Mouse (Mus musculus) CH12.LX (cell line): ENCODE measurements around the gene Ncoa1. TPM values are rescaled to one million over a fixed set of nuclear protein-coding genes. Genes with fewer than 3 reads are reported as not detected.

Experiments used
- DNase-seq: peaks from one replicate; pipeline ENCODE4 v3.0.0-alpha.2; 2013; ENCODE audit errors: extremely low read depth
- H3K27ac ChIP-seq: 2 replicates; pipeline ENCODE4 v1.5.1; 2012; ENCODE audit warnings: low read depth, mild to moderate bottlenecking, control low read depth, moderate library complexity; ENCODE audit not compliant: insufficient read depth
- H3K27me3 ChIP-seq: replicated peaks from 2 replicates; pipeline ENCODE3; 2012; ENCODE audit warnings: inconsistent platforms
- H3K36me3 ChIP-seq, 2 experiments: replicated peaks in 1 of 2; 2 replicates each; pipeline versions ENCODE3 to v1.6.1; 2012; ENCODE audit warnings: inconsistent platforms in 1 of 2, low read length in 1 of 2, mild to moderate bottlenecking in 1 of 2, mixed read lengths in 1 of 2, moderate library complexity in 1 of 2; ENCODE audit not compliant: control insufficient read depth in 1 of 2, insufficient read depth in 1 of 2
- H3K4me1 ChIP-seq, 2 experiments: 2 replicates each; pipeline ENCODE4 v1.6.1; 2012; ENCODE audit warnings: inconsistent platforms in 1 of 2, moderate library complexity in 1 of 2; ENCODE audit not compliant: insufficient read depth in 2 of 2, control insufficient read depth in 1 of 2
- H3K4me2 ChIP-seq: 2 replicates; pipeline ENCODE4 v1.6.1; 2012; ENCODE audit warnings: low read depth, mild to moderate bottlenecking, control low read depth; ENCODE audit not compliant: poor library complexity, insufficient read depth, severe bottlenecking
- H3K4me3 ChIP-seq, 3 experiments: fragments of 150-350 bp in 1 of 3; sonication (generic) in 1 of 3; replicated peaks in 1 of 3; 2 replicates each; pipeline versions ENCODE3 to v1.5.1; 2011 to 2012; ENCODE audit warnings: low read depth in 2 of 3, low read length in 2 of 3, mild to moderate bottlenecking in 2 of 3, moderate library complexity in 2 of 3, control low read depth in 1 of 3, improper control_type of control experiment in 1 of 3, inconsistent platforms in 1 of 3, mixed read lengths in 1 of 3; ENCODE audit not compliant: poor library complexity in 1 of 3
- H3K79me2 ChIP-seq: replicated peaks from 2 replicates; pipeline ENCODE4 v1.6.1; 2012; ENCODE audit warnings: mild to moderate bottlenecking, moderate library complexity; ENCODE audit not compliant: control insufficient read depth, poor library complexity, insufficient read depth, severe bottlenecking; ENCODE audit errors: extremely low read depth
- H3K9ac ChIP-seq: 2 replicates; pipeline ENCODE4 v1.6.1; 2012; ENCODE audit warnings: low read depth, mild to moderate bottlenecking, control low read depth, moderate library complexity; ENCODE audit not compliant: insufficient read depth
- H3K9me3 ChIP-seq: replicated peaks from 2 replicates; pipeline ENCODE3; 2012; ENCODE audit warnings: low read length, inconsistent platforms, mixed read lengths
- CTCF ChIP-seq, 2 experiments: IDR thresholded peaks in 1 of 2; conservative IDR thresholded peaks in 1 of 2; 2 replicates each; pipeline ENCODE4 v1.5.1; 2011 to 2012; ENCODE audit warnings: low read depth in 2 of 2, low read length in 2 of 2, improper control_type of control experiment in 1 of 2, inconsistent platforms in 1 of 2, mild to moderate bottlenecking in 1 of 2, moderate library complexity in 1 of 2
- E2F4 ChIP-seq: IDR thresholded peaks from 2 replicates; pipeline ENCODE4 v1.6.1; 2011; ENCODE audit warnings: low read depth, low read length, improper control_type of control experiment; ENCODE audit not compliant: insufficient replicate concordance
- EP300 ChIP-seq: IDR thresholded peaks from 2 replicates; pipeline ENCODE4 v1.6.1; 2011; ENCODE audit warnings: low read length, improper control_type of control experiment
- ETS1 ChIP-seq: conservative IDR thresholded peaks from 2 replicates; pipeline ENCODE4 v1.6.1; 2012; ENCODE audit warnings: low read depth, mild to moderate bottlenecking, inconsistent platforms, low read length, improper control_type of control experiment, moderate library complexity
- HCFC1 ChIP-seq: IDR thresholded peaks from 2 replicates; pipeline ENCODE4 v1.6.1; 2012; ENCODE audit warnings: low read depth, mild to moderate bottlenecking, inconsistent platforms, low read length, improper control_type of control experiment
- IRF4 ChIP-seq: IDR thresholded peaks from 2 replicates; pipeline ENCODE4 v1.6.1; 2014; ENCODE audit warnings: low read depth, mild to moderate bottlenecking, inconsistent platforms, low read length, improper control_type of control experiment
- KAT2A ChIP-seq: IDR thresholded peaks from 2 replicates; pipeline ENCODE4 v1.6.1; 2012; ENCODE audit warnings: low read length, improper control_type of control experiment, inconsistent platforms; ENCODE audit not compliant: insufficient replicate concordance
- MAFK ChIP-seq: IDR thresholded peaks from 2 replicates; pipeline ENCODE4 v1.6.1; 2011; ENCODE audit warnings: low read length, improper control_type of control experiment; ENCODE audit not compliant: insufficient replicate concordance
- MYC ChIP-seq: IDR thresholded peaks from 2 replicates; pipeline ENCODE4 v1.6.1; 2011; ENCODE audit warnings: low read depth, mild to moderate bottlenecking, improper control_type of control experiment, low read length
- NELFE ChIP-seq: IDR thresholded peaks from 2 replicates; pipeline ENCODE4 v1.6.1; 2011; ENCODE audit warnings: low read depth, low read length, improper control_type of control experiment
- NRF1 ChIP-seq: IDR thresholded peaks from 2 replicates; pipeline ENCODE4 v1.6.1; 2014; ENCODE audit warnings: low read depth, mild to moderate bottlenecking, inconsistent platforms, low read length, improper control_type of control experiment, moderate library complexity
- PAX5 ChIP-seq: IDR thresholded peaks from 2 replicates; pipeline ENCODE4 v1.6.1; 2012; ENCODE audit warnings: low read length, inconsistent platforms, mixed read lengths
- POLR2A ChIP-seq: IDR thresholded peaks from 2 replicates; pipeline ENCODE4 v1.6.1; 2011; ENCODE audit warnings: low read depth, mild to moderate bottlenecking, improper control_type of control experiment, low read length
- POLR2AphosphoS2 ChIP-seq: IDR thresholded peaks from 2 replicates; pipeline ENCODE4 v1.6.1; 2011; ENCODE audit warnings: low read depth, low read length, improper control_type of control experiment
- RCOR1 ChIP-seq: conservative IDR thresholded peaks from 2 replicates; pipeline ENCODE4 v1.6.1; 2012; ENCODE audit warnings: low read depth, mild to moderate bottlenecking, inconsistent platforms, low read length, improper control_type of control experiment
- SIN3A ChIP-seq: IDR thresholded peaks from 2 replicates; pipeline ENCODE4 v1.6.1; 2012; ENCODE audit warnings: low read length, improper control_type of control experiment, inconsistent platforms
- TBP ChIP-seq: conservative IDR thresholded peaks from 2 replicates; pipeline ENCODE4 v1.6.1; 2011; ENCODE audit warnings: low read depth, low read length, improper control_type of control experiment
- USF1 ChIP-seq: IDR thresholded peaks from 2 replicates; pipeline ENCODE4 v1.6.1; 2014; ENCODE audit warnings: low read depth, mild to moderate bottlenecking, inconsistent platforms, low read length, improper control_type of control experiment
- ZKSCAN1 ChIP-seq: IDR thresholded peaks from 2 replicates; pipeline ENCODE4 v1.6.1; 2012; ENCODE audit warnings: low read depth, inconsistent platforms, low read length, improper control_type of control experiment, borderline replicate concordance
- ZMIZ1 ChIP-seq: IDR thresholded peaks from 2 replicates; pipeline ENCODE4 v1.6.1; 2012; ENCODE audit warnings: low read depth, mild to moderate bottlenecking, inconsistent platforms, low read length, improper control_type of control experiment
- ZNF384 ChIP-seq: IDR thresholded peaks from 2 replicates; pipeline ENCODE4 v1.6.1; 2012; ENCODE audit warnings: low read depth, low read length, improper control_type of control experiment, inconsistent platforms
- dilution Hi-C: fragments of 300-500 bp; cut with MboI; formaldehyde crosslinking; loops from 2 replicates; pipeline ENCODE4 v1.14.3; 2020; ENCODE audit warnings: low sequenced_read_pairs; ENCODE audit not compliant: extremely low pct_unique_long_range_greater_than_20kb, extremely low pct_ligation_motif_present
- in situ Hi-C: fragments of 300-500 bp; cut with MboI; formaldehyde crosslinking; loops from 3 replicates; pipeline ENCODE4 v1.14.3; 2019; ENCODE audit warnings: low sequenced_read_pairs, low pct_ligation_motif_present, low pct_unique_long_range_greater_than_20kb, mixed read lengths
- polyA plus RNA-seq: library from polyadenylated mRNA; unstranded; fragments of >175 nt; gene quantifications from 2 replicates; pipeline ENCODE4 v1.2.1, GENCODE M21; 2012; ENCODE audit warnings: low read depth; ENCODE audit not compliant: insufficient read length
- total RNA-seq, 2 experiments: library from RNA; depleted of rRNA; stranded (reverse); fragments of 300-350 nt in 1 of 2; fragments of >200 nt in 1 of 2; gene quantifications; 2 replicates each; pipeline ENCODE4 v1.2.3; 2012 to 2014

Gene Ncoa1
- total and polyA plus RNA-seq, 3 experiments, result 2.4 to 6.4 (median 4.2) TPM

GRCm38 (mm10) chr12:4430061-4430825 is 46.7 kb downstream of the Ncoa1 start:
- in situ Hi-C loops, result no loop called here
- no peaks in the 10 kb centered on the region for H3K27me3 ChIP-seq
- TF ChIP-seq RCOR1 (no peak), EP300 (no peak)
- TF ChIP-seq, all 38 proteins: peak for 0
- H3K4me1 ChIP-seq, result peaks cover 14 to 20% of the 10 kb centered on the region in 2 experiments; a peak in 3 of 4 replicates
- dilution Hi-C loops, result no loop called here
- no peak overlapping the region for H3K9ac ChIP-seq
- no peak overlapping the region for H3K4me3 ChIP-seq
- DNase-seq, result no peak
- H3K4me2 ChIP-seq, result no peak overlapping the region
- no peaks in the 10 kb centered on the region for H3K9me3 ChIP-seq
- H3K79me2 ChIP-seq, result no peaks in the 10 kb centered on the region
- H3K36me3 ChIP-seq, result no peaks in the 10 kb centered on the region
- no peak overlapping the region for H3K27ac ChIP-seq

GRCm38 (mm10) chr12:4418824-4419223 is 58.2 kb downstream of the Ncoa1 start:
- Histone ChIP-seq H3K27ac (no peak overlapping the region), H3K79me2 (no peaks in the 10 kb centered on the region), H3K36me3 (no peaks in the 10 kb centered on the region), H3K4me1 (peaks cover 0 to 9% of the 10 kb centered on the region in 2 experiments; a peak in 1 of 4 replicates), H3K4me3 (no peak overlapping the region), H3K4me2 (no peak overlapping the region), H3K27me3 (no peaks in the 10 kb centered on the region), H3K9ac (no peak overlapping the region), H3K9me3 (no peaks in the 10 kb centered on the region)
- TF ChIP-seq POLR2AphosphoS2, result no peak
- TF ChIP-seq KAT2A, result no peak
- TF ChIP-seq NRF1, result no peak
- TF ChIP-seq MAFK, result no peak
- no peak for TF ChIP-seq NELFE
- no peak for TF ChIP-seq PAX5
- TF ChIP-seq HCFC1, result no peak
- TF ChIP-seq IRF4, result no peak
- TF ChIP-seq ZMIZ1, result no peak
- TF ChIP-seq E2F4, result no peak
- TF ChIP-seq CTCF (conservative IDR thresholded peaks at IDR 0.05 in 1 of 2, IDR thresholded peaks at IDR 0.05 in 1 of 2; ENCODE audit: low read depth in 2 of 2, low read length in 2 of 2), result no peak
- no peak for TF ChIP-seq ZNF384
- TF ChIP-seq TBP, result no peak
- no peak for TF ChIP-seq ZKSCAN1
- TF ChIP-seq SIN3A, result no peak
- TF ChIP-seq MYC, result no peak
- no peak for TF ChIP-seq POLR2A
- TF ChIP-seq USF1, result no peak
- TF ChIP-seq ETS1, result no peak
- in situ Hi-C loops, result no loop called here
- DNase-seq, result no peak
- dilution Hi-C loops, result no loop called here
